Mouse (Mus musculus): ENCODE measurements at regions not wholly inside any gene's neighbourhood (a gene's known extent, or its start where the extent isn't known, plus 50 kb on each side); places are given as distances from the start of the nearest gene placed in this dataset.

- DNase-seq (ENCODE audit: low spot score) = no peak
Measured at GRCm38 (mm10) chr9:115483024-115483423, 172.8 kb upstream of the Stt3b start.

- DNase-seq (ENCODE audit: low spot score) = no peak
Measured at GRCm38 (mm10) chr9:115483721-115484120, 173.5 kb upstream of the Stt3b start.

- DNase-seq (ENCODE audit: low spot score) = no peak
Measured at GRCm38 (mm10) chr9:115484408-115484807, 174.2 kb upstream of the Stt3b start.

- no peak for DNase-seq (ENCODE audit: low spot score)
Measured at GRCm38 (mm10) chr9:115485219-115485618, 175.0 kb upstream of the Stt3b start.

- no peak for DNase-seq (ENCODE audit: low spot score)
Measured at GRCm38 (mm10) chr9:115487175-115487760, 177.0 kb upstream of the Stt3b start.

GRCm38 (mm10) chr9:115488913-115489809, 178.9 kb upstream of the Stt3b start:
- no peak for DNase-seq (ENCODE audit: low spot score)

- DNase-seq (ENCODE audit: low spot score) = no peak
Measured at GRCm38 (mm10) chr9:115492431-115493171, 182.4 kb upstream of the Stt3b start.

GRCm38 (mm10) chr9:115493765-115494164, 183.5 kb upstream of the Stt3b start:
- DNase-seq (ENCODE audit: low spot score) = no peak

GRCm38 (mm10) chr9:115499536-115499935, 189.3 kb upstream of the Stt3b start:
- DNase-seq (ENCODE audit: low spot score) = no peak

GRCm38 (mm10) chr9:115504789-115505188, 194.6 kb upstream of the Stt3b start:
- DNase-seq (ENCODE audit: low spot score) = no peak

GRCm38 (mm10) chr9:115507131-115507689, 197.0 kb upstream of the Stt3b start:
- no peak for DNase-seq (ENCODE audit: low spot score)

GRCm38 (mm10) chr9:115512835-115513629, 202.8 kb upstream of the Stt3b start:
- DNase-seq (ENCODE audit: low spot score) = no peak

- DNase-seq (ENCODE audit: low spot score) = no peak
Measured at GRCm38 (mm10) chr9:115517903-115518302, 207.7 kb upstream of the Stt3b start.

- DNase-seq (ENCODE audit: low spot score) = no peak
Measured at GRCm38 (mm10) chr9:115524161-115524560, 213.9 kb upstream of the Stt3b start.

GRCm38 (mm10) chr9:115524591-115524990, 214.4 kb upstream of the Stt3b start:
- no peak for DNase-seq (ENCODE audit: low spot score)

GRCm38 (mm10) chr9:115526322-115526721, 216.1 kb upstream of the Stt3b start:
- no peak for DNase-seq (ENCODE audit: low spot score)

- DNase-seq (ENCODE audit: low spot score) = no peak
Measured at GRCm38 (mm10) chr9:115526981-115527380, 216.8 kb upstream of the Stt3b start.

GRCm38 (mm10) chr9:115534198-115534597, 224.0 kb upstream of the Stt3b start:
- no peak for DNase-seq (ENCODE audit: low spot score)

- DNase-seq (ENCODE audit: low spot score) = no peak
Measured at GRCm38 (mm10) chr9:115543665-115544064, 233.4 kb upstream of the Stt3b start.

GRCm38 (mm10) chr9:115545178-115545577, 235.0 kb upstream of the Stt3b start:
- no peak for DNase-seq (ENCODE audit: low spot score)

GRCm38 (mm10) chr9:115545792-115546191, 235.6 kb upstream of the Stt3b start:
- no peak for DNase-seq (ENCODE audit: low spot score)
